Mouse (Mus musculus): ENCODE measurements around the gene Agr3. TPM values are rescaled to one million over a fixed set of nuclear protein-coding genes. Genes with fewer than 3 reads are reported as not detected.

The Agr3 gene
- not detected for total RNA-seq (2021)

GRCm38 (mm10) chr12:35925402-35925801 is at the start of gene Agr3:
Gene Agr3, plus strand, starts transcription at chr12:35925620.
- DNase-seq: no peak

GRCm38 (mm10) chr12:35884892-35885558 is 40.4 kb upstream of the Agr3 start:
- DNase-seq: peak; percentile 22 to 34

GRCm38 (mm10) chr12:35889383-35889782 is 36.0 kb upstream of the Agr3 start:
- no peak for DNase-seq

GRCm38 (mm10) chr12:35890756-35891155 is 34.7 kb upstream of the Agr3 start:
- DNase-seq: no peak

- DNase-seq: no peak
Observed at GRCm38 (mm10) chr12:35894304-35894900, 31.0 kb upstream of the Agr3 start.

GRCm38 (mm10) chr12:35895875-35896763 is 29.3 kb upstream of the Agr3 start:
- peak; percentile 40 to 46 for DNase-seq

GRCm38 (mm10) chr12:35896764-35897282 is 28.6 kb upstream of the Agr3 start:
- DNase-seq: no peak

GRCm38 (mm10) chr12:35910632-35911031 is 14.8 kb upstream of the Agr3 start:
- DNase-seq: no peak

- DNase-seq: no peak
Observed at GRCm38 (mm10) chr12:35915813-35916212, 9.6 kb upstream of the Agr3 start.

GRCm38 (mm10) chr12:35916467-35916866 is 9.0 kb upstream of the Agr3 start:
- no peak for DNase-seq

GRCm38 (mm10) chr12:35918031-35918430 is 7.4 kb upstream of the Agr3 start:
- peak; percentile 10 to 30 for DNase-seq

- no peak for DNase-seq
Observed at GRCm38 (mm10) chr12:35927804-35928203, 2.4 kb downstream of the Agr3 start.

- DNase-seq: no peak
Observed at GRCm38 (mm10) chr12:35932816-35933215, 7.4 kb downstream of the Agr3 start.

GRCm38 (mm10) chr12:35951757-35952156 is 26.3 kb downstream of the Agr3 start:
- no peak for DNase-seq

GRCm38 (mm10) chr12:35957235-35957634 is 31.8 kb downstream of the Agr3 start:
- DNase-seq: no peak

- DNase-seq: no peak
Observed at GRCm38 (mm10) chr12:35966098-35966767, 40.8 kb downstream of the Agr3 start.

GRCm38 (mm10) chr12:35966768-35967141 is 41.3 kb downstream of the Agr3 start:
- DNase-seq: no peak

- no peak for DNase-seq
Observed at GRCm38 (mm10) chr12:35975898-35976297, 50.5 kb downstream of the Agr3 start.

- no peak for DNase-seq
Observed at GRCm38 (mm10) chr12:35977633-35978246, 52.3 kb downstream of the Agr3 start.

GRCm38 (mm10) chr12:35979625-35980024 is 54.2 kb downstream of the Agr3 start:
- DNase-seq: no peak

- no peak for DNase-seq
Observed at GRCm38 (mm10) chr12:35981732-35982360, 56.4 kb downstream of the Agr3 start.

- no peak for DNase-seq
Observed at GRCm38 (mm10) chr12:35983472-35983871, 58.1 kb downstream of the Agr3 start.

Measured in layer of hippocampus, postnatal 36 days (tissue).